Mouse (Mus musculus) spleen, postnatal 36 days (tissue): ENCODE measurements around the gene Gpt2.

Experiments
- DNase-seq, 2 experiments: peaks; one replicate each; pipeline ENCODE4 v3.0.0; 2022; ENCODE audit warnings: low spot score in 2 of 2, mixed read lengths in 1 of 2

Gene Gpt2

DNA sequence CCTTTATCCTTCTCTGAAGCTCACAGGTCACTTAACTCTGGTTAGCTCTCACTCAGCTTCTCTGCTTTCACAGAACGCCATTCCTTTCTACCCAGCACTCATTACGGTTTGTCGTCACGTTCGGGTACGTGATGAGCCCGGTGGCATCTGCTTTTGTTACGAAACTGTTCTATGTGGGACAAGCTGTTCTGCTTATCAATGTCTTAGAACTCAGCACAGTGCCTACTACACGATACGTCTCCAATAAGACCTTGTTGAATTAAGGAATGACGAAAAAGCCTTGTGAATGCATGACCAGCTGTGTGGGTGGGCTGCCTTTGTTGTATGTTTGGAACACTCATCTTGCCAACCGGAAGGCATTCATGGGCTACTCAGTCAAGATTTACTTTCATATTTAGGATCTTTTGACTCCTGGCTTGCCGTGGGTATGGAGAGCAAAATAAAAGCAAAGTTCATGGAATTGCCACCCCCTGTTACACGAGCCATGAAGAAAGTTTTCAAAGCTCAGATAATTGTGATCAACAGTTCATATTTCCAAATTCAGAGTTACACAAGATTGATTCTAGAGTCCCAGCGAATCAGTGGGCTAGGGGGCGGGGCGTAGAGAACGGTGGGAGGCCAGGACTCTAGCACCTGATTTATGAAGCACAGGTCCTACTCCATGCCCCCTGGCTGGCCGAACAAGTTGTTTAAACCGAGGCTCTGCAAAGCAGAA is 4.3 kb upstream of the Gpt2 start:
- DNase-seq, result no peak

DNA sequence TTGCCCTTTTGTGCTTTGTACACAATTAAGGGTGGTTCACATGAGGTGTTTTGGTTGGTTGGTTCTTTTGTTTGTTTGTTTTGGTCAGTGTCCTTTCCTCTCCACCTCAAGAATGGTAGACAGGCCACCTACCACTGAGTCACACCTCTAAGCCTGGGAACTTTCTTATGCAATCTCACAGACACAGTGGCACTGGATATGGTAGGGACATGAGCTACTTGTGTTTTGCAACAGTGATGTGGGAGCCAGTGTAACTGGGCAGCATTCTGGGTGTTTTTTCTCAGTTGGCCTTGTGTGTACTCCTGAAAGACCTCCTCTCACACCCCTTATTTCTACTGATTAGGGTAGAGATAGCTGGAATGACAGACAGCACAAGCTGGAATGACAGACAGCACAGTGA is 3.7 kb upstream of the Gpt2 start:
- DNase-seq, result no peak

GRCm38 (mm10) chr8:85489546-85489945 is 2.8 kb upstream of the Gpt2 start:
- no peak for DNase-seq

GRCm38 (mm10) chr8:85492940-85493931 is 860 bp downstream of the Gpt2 start:
- no peak for DNase-seq

GRCm38 (mm10) chr8:85496125-85496524 is 3.7 kb downstream of the Gpt2 start:
- no peak for DNase-seq

DNA sequence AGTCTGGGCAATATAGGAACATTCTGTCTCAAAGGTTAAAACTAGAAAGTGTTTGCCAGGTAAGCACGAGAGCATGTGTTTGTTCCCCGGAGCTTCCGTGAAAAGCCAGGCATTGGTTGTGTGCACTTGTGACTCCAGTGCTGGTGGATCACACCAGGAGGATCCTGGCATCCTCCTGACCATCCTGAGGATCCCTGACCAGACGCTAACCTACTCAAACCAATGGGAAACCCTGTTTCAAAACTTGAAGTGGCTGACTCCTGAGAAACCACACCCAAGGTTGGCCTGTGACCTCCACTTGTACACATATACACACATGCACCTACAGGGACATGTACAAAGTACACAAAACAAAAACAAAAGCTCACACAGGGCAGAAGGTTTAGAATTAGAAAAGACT is 4.4 kb downstream of the Gpt2 start:
- DNase-seq, result no peak

DNA sequence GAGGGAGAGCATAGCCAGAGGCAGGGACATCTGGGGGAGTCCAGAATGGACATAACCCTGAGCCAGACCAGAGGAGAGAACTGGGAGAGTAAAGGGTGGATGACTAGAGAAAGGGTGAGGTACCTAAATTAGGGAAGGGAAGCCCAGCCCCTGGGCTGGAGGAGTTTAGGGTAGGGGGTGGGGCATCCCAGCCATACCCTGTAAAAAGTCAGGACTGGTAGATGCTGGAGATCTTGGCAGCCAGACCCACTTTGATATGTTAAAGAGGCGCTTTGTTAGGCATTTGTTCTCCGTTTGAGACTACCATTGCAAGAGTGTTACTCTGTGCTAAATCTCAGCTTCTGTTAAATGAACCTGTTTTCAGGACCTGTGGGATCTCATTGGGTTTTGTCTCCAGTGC is 6.2 kb downstream of the Gpt2 start:
- DNase-seq, result no peak

DNA sequence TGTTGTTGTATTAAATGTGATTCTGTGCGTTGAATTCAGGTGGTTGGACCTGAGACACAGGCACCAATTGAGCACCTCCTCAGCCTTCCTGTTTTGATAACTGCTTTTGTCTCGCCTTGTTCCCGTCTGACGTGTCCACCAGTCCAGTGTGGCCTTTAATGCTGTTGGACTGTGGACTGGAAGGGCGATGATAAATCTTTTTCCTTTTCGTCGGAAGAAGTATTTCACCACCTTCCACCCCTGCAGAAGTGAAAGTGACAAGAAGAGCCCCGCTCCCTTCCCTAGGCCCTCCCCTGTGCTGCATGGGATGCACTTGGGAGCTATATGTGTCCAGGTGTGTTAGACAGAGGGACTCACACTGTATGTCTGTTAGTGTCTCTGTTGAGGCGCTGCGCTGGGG is 8.1 kb downstream of the Gpt2 start:
- DNase-seq, result no peak

DNA sequence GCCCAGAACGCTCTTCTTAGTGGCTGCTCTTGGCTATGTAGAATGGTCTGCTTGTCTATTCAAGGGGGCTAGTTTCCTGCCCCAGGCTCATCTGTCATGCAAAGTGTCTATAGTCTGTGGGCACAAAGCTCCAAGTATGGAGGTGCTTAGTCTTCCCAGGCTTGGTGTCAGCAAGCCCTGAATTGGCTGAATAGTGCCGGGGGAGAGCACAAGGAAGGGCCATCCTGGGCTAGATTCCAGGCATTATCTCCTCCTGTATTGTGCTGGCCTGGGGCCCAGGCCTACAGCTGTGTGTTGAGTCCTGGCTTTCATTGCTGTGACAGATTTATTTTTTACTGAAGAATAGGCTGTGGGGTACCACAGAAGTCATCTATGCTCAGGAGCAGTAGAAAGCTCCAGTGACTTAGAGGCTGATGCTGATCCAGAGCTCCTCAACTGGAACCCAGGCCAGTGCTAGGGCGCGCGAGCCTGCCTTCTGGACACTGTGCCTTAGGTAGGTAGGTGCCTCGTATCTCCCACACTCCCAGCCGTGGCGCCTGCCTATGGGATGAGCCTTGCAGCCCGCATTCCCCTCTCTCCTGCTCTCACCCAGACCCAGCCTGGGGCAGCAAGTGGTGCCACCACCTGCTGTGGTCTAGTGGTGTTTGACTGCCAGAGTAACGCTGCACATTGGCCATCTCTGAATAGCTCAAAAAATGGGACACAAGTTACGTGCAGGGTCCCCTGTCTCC is 8.7 kb downstream of the Gpt2 start:
- DNase-seq, result no peak

GRCm38 (mm10) chr8:85502381-85502780 is 10.0 kb downstream of the Gpt2 start:
- no peak for DNase-seq

DNA sequence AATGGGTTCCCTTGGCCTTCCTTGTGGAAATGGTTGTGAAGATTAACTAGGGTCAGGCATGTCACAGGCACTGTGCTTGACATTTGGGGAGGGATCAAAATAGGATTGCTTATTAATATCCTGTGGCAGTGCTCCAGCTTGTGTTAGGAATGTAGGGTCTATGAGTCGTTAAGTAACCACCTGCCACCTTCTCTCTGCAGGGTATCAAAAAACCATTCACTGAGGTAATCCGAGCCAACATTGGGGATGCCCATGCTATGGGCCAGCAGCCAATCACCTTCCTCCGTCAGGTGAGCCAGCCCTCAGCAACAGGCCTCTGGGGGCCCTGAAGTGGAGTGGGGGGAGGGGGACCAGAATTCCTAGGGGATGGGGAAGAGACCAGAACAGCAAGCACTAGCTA is 10.7 kb downstream of the Gpt2 start:
- DNase-seq, result no peak

GRCm38 (mm10) chr8:85504704-85505103 is 12.3 kb downstream of the Gpt2 start:
- no peak for DNase-seq

- no peak for DNase-seq
Observed at GRCm38 (mm10) chr8:85506620-85507019, 14.2 kb downstream of the Gpt2 start.

GRCm38 (mm10) chr8:85508661-85509060 is 16.3 kb downstream of the Gpt2 start:
- DNase-seq, result no peak

- DNase-seq, result no peak
Observed at GRCm38 (mm10) chr8:85512234-85512633, 19.9 kb downstream of the Gpt2 start.

DNA sequence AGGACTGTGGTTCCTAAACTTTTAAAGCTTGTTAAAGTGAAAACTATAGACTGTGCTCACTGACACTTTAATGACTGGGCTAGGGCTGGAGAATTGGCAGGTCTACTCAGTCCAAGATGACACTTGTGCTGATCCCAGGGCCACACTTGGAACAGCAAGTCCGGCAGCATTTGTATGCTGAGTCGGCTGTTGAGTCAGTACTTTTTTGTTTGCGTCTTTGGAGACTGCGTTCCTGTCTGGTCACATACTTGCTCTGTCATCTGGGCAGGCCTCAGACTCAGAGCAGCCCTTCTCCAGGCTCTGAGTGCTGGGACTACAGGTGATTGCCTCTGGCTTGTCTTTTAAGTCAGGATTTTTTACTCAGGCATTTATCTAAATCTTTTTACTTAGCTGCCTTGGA is 20.9 kb downstream of the Gpt2 start:
- no peak for DNase-seq

- DNase-seq, result no peak
Observed at GRCm38 (mm10) chr8:85515391-85515790, 23.0 kb downstream of the Gpt2 start.

DNA sequence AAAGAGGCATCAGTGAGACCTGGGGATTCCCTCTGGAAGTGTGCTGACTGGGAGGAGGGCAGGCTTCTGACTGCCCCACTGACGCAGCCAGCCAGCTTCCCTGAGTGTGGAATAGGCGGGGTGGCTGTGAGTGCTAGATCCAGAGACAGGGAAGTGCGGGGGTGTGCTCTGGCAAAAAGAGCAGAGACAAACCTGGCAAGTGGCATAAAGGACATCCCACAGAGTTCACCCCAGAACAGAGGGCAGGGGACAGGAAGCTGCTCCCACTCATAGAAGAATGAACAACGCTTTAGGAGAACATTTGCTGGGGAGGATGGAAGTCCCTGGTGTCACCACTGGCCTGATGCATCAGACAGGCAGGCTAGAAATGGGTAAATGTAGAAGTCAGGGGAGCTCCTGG is 25.0 kb downstream of the Gpt2 start:
- DNase-seq, result no peak

- DNase-seq, result no peak
Observed at GRCm38 (mm10) chr8:85517956-85518355, 25.6 kb downstream of the Gpt2 start.

DNA sequence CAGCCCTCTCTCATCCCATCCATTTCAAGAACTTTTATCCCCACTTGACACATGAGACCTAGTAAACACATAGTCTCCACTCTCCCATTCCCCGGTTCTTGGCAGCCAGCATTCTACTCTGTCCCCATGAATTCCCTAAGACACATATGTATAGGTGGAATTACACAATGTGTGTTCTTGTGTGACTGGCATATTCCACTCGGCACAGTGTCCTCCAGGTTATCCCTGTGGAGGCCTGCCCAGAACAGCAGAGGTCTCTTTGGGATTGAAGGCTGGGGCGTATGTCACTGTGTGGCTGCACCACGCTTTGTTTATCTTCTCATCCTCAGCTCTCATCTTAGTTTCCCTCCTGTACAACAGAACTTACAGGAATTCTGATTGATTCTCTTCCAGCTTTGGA is 28.2 kb downstream of the Gpt2 start:
- DNase-seq, result no peak

DNA sequence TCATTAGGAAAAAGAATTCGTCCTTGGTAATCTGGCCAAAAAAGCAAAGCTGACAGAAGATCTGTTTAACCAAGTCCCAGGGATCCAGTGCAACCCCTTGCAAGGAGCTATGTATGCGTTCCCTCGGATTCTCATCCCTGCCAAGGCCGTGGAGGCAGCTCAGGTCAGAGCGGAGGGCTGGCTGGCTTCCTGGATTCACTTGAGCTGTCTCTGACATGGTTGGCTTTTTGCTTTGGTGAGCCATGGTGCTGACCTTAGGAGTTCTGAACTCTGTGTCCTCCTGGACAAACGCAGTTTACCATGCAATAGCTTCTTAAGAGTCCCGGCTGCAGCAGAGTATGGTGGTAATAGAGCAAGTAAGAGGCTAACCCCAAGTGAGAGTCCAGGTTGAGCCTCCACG is 29.0 kb downstream of the Gpt2 start:
- DNase-seq, result no peak

GRCm38 (mm10) chr8:85524086-85524485 is 31.7 kb downstream of the Gpt2 start:
- no peak for DNase-seq
